Mouse (Mus musculus) MEL (cell line): Measurements from ENCODE around the gene Khnyn.

Source experiments
- CTCF ChIP-seq, 3 experiments: IDR thresholded peaks in 2 of 3; conservative IDR thresholded peaks in 1 of 3; 2 replicates each; pipeline ENCODE4 v1.5.1; 2011 to 2012; ENCODE audit warnings: low read length in 3 of 3, low read depth in 2 of 3, mild to moderate bottlenecking in 2 of 3, improper control_type of control experiment in 1 of 3, inconsistent platforms in 1 of 3, mixed read lengths in 1 of 3, moderate library complexity in 1 of 3; ENCODE audit not compliant: control insufficient read depth in 1 of 3, insufficient read depth in 1 of 3, poor library complexity in 1 of 3, severe bottlenecking in 1 of 3
- E2F4 ChIP-seq: IDR thresholded peaks from 2 replicates; pipeline ENCODE4 v1.6.1; 2011; ENCODE audit warnings: low read depth, low read length, improper control_type of control experiment, borderline replicate concordance
- EP300 ChIP-seq, 2 experiments: IDR thresholded peaks; 2 replicates each; pipeline ENCODE4 v1.6.1; 2011; ENCODE audit warnings: improper control_type of control experiment in 2 of 2, low read length in 2 of 2, low read depth in 1 of 2, mild to moderate bottlenecking in 1 of 2
- GATA1 ChIP-seq: IDR thresholded peaks from 2 replicates; pipeline ENCODE4 v1.6.1; 2011; ENCODE audit warnings: low read depth, low read length, improper control_type of control experiment
- JUND ChIP-seq: IDR thresholded peaks from 2 replicates; pipeline ENCODE4 v1.6.1; 2011; ENCODE audit warnings: low read depth, mild to moderate bottlenecking, improper control_type of control experiment, low read length
- MAFK ChIP-seq: IDR thresholded peaks from 2 replicates; pipeline ENCODE4 v1.6.1; 2011; ENCODE audit warnings: low read depth, mild to moderate bottlenecking, low read length, improper control_type of control experiment, borderline replicate concordance
- MAX ChIP-seq: IDR thresholded peaks from 2 replicates; pipeline ENCODE4 v1.6.1; 2011; ENCODE audit warnings: low read length, improper control_type of control experiment
- MYC ChIP-seq: IDR thresholded peaks from 2 replicates; pipeline ENCODE4 v1.6.1; 2011; ENCODE audit warnings: low read depth, mild to moderate bottlenecking, low read length, improper control_type of control experiment, moderate library complexity
- POLR2A ChIP-seq, 2 experiments: IDR thresholded peaks; 2 replicates each; pipeline ENCODE4 v1.6.1; 2011 to 2012; ENCODE audit warnings: low read length in 2 of 2, mild to moderate bottlenecking in 2 of 2, control low read depth in 1 of 2, improper control_type of control experiment in 1 of 2, low read depth in 1 of 2, moderate library complexity in 1 of 2; ENCODE audit not compliant: control insufficient read depth in 1 of 2, insufficient read depth in 1 of 2, poor library complexity in 1 of 2
- TCF12 ChIP-seq: IDR thresholded peaks from 2 replicates; pipeline ENCODE4 v1.6.1; 2014; ENCODE audit warnings: low read depth, mild to moderate bottlenecking, inconsistent platforms, low read length, improper control_type of control experiment, moderate library complexity
- ZMIZ1 ChIP-seq: IDR thresholded peaks from 2 replicates; pipeline ENCODE4 v1.6.1; 2012; ENCODE audit warnings: low read depth, mild to moderate bottlenecking, inconsistent platforms, low read length, improper control_type of control experiment, moderate library complexity
- ZNF384 ChIP-seq: IDR thresholded peaks from 2 replicates; pipeline ENCODE4 v1.6.1; 2012; ENCODE audit warnings: low read depth, mild to moderate bottlenecking, inconsistent platforms, low read length, improper control_type of control experiment

- TF ChIP-seq CTCF (IDR thresholded peaks at IDR 0.05 in 2 of 3, conservative IDR thresholded peaks at IDR 0.05 in 1 of 3; ENCODE audit: control insufficient read depth in 1 of 3, insufficient read depth in 1 of 3, low read depth in 2 of 3, low read length in 3 of 3, poor library complexity in 1 of 3, severe bottlenecking in 1 of 3) (peak; percentile 84 to 92 (median 88)), MAX (no peak), GATA1 (no peak), EP300 (IDR thresholded peaks at IDR 0.05; ENCODE audit: low read depth in 1 of 2, low read length in 2 of 2) (no peak), POLR2A (IDR thresholded peaks at IDR 0.05; ENCODE audit: control insufficient read depth in 1 of 2, insufficient read depth in 1 of 2, low read depth in 1 of 2, low read length in 2 of 2, poor library complexity in 1 of 2) (no peak), ZNF384 (no peak), JUND (no peak), MAFK (no peak), TCF12 (no peak), ZMIZ1 (no peak), E2F4 (no peak), MYC (no peak)
Measured at GRCm38 (mm10) chr14:55873714-55874683, 10.7 kb upstream of the Khnyn start.
